Mouse (Mus musculus) spleen, adult 2 months (tissue): ENCODE measurements around the gene Odc1. TPM values are rescaled to one million over a fixed set of nuclear protein-coding genes. Genes with fewer than 3 reads are reported as not detected.

Experiments
- DNase-seq, 2 experiments: peaks; one replicate each; pipeline versions ENCODE4 v3.0.0 to v3.0.0-alpha.2; 2012 to 2021; ENCODE audit warnings: low spot score in 2 of 2, low read depth in 1 of 2
- H3K27ac ChIP-seq: fragments of 200-500 bp; 2 replicates; pipeline ENCODE4 v1.5.1; 2012; ENCODE audit warnings: low read length, inconsistent platforms; ENCODE audit not compliant: insufficient read depth
- H3K27me3 ChIP-seq: fragments of 200-500 bp; 2 replicates; pipeline ENCODE4 v1.6.1; 2012; ENCODE audit warnings: mild to moderate bottlenecking, moderate library complexity, low read length, inconsistent platforms; ENCODE audit not compliant: control insufficient read depth, insufficient read depth
- H3K36me3 ChIP-seq: fragments of 200-500 bp; 2 replicates; pipeline ENCODE4 v1.6.1; 2012; ENCODE audit warnings: mild to moderate bottlenecking, low read length, inconsistent platforms; ENCODE audit not compliant: control insufficient read depth, insufficient read depth
- H3K4me1 ChIP-seq: fragments of 200-500 bp; 2 replicates; pipeline ENCODE4 v1.6.1; 2011; ENCODE audit warnings: inconsistent platforms; ENCODE audit not compliant: control insufficient read depth, insufficient read depth, insufficient read length
- H3K4me3 ChIP-seq: fragments of 200-500 bp; 2 replicates; pipeline ENCODE4 v1.5.1; 2011; ENCODE audit warnings: mild to moderate bottlenecking, inconsistent platforms; ENCODE audit not compliant: insufficient read depth, insufficient read length; ENCODE audit errors: extremely low read depth
- CTCF ChIP-seq: fragments of 200-500 bp; IDR thresholded peaks from 2 replicates; pipeline ENCODE4 v1.5.1; 2011; ENCODE audit warnings: mild to moderate bottlenecking, inconsistent platforms; ENCODE audit not compliant: insufficient read depth, insufficient read length, insufficient replicate concordance; ENCODE audit errors: extremely low read depth
- POLR2A ChIP-seq: fragments of 200-500 bp; IDR thresholded peaks from 2 replicates; pipeline ENCODE4 v1.6.1; 2011; ENCODE audit warnings: low read depth, low read length, inconsistent platforms
- WGBS: fragments of 180-500 bp; shearing (Covaris S2); methylation state at CpG from one replicate; pipeline ENCODE4 v1.1.7; 2018; 5-methylcytosine and 5-hydroxymethylcytosine counted together
- polyA plus RNA-seq: library from polyadenylated mRNA; depleted of rRNA; stranded (reverse); fragments of >200 nt; gene quantifications from 2 replicates; pipeline ENCODE4 v1.2.3, GENCODE M21; 2012

Odc1 gene
- polyA plus RNA-seq, 1 experiment = 90.6 TPM

DNA sequence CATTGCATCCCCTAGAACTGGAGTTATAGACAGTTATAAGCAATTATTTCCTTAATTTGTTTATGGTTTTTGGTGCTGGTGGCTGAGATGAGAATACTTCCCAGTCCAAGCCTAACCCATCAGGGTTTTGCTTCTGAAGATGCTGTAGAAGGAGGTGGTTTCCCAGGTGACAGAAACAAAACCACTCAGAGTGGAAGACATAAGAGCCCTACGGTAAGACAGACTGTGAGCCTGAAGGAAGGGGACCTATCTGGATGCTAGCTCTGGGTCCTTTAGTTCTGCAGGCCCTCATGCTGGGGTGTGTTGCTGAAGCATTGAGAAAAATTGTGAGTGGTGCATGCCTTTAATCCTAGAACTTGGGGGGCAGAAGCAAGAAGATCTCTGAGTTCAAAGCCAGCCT lies 35.3 kb upstream of the Odc1 start:
- no peak for TF ChIP-seq POLR2A
- no peak for TF ChIP-seq CTCF
- WGBS = 71% methylated on average over 1 of the region's 1 CpGs
- Histone ChIP-seq H3K4me1 (peaks cover 3% of the 10 kb centered on the region; the same call in 1 of the 2 replicates), H3K27me3 (no peaks in the 10 kb centered on the region), H3K36me3 (no peaks in the 10 kb centered on the region), H3K27ac (no peak overlapping the region), H3K4me3 (no peak overlapping the region)
- DNase-seq = no peak

DNA sequence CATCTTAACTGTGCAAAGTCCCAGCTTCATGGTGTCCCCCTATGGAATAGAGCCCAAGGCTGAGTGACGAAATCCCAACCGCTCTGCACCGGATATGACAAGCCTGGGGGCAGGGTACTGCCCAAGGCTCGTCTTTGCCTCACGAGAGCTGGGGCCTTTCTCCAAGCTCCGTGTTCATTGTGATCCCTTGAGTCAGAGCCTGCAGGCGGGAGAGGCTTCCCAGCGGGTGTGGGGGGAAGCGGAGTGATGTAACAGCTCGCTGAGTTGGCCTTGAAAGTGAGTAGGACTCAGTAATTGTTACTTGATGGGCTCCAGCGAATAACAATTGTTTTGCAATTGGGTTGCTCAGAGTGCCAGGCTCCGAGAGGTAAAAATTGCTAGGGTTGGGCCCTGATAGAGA lies 34.4 kb upstream of the Odc1 start:
- peaks cover 3% of the 10 kb centered on the region; the same call in 1 of the 2 replicates for H3K4me1 ChIP-seq
- DNase-seq = no peak
- no peak overlapping the region for H3K4me3 ChIP-seq
- no peaks in the 10 kb centered on the region for H3K36me3 ChIP-seq
- no peaks in the 10 kb centered on the region for H3K27me3 ChIP-seq
- no peak overlapping the region for H3K27ac ChIP-seq
- no peak for TF ChIP-seq CTCF
- no peak for TF ChIP-seq POLR2A
- WGBS = 77% methylated on average over 12 of the region's 12 CpGs

DNA sequence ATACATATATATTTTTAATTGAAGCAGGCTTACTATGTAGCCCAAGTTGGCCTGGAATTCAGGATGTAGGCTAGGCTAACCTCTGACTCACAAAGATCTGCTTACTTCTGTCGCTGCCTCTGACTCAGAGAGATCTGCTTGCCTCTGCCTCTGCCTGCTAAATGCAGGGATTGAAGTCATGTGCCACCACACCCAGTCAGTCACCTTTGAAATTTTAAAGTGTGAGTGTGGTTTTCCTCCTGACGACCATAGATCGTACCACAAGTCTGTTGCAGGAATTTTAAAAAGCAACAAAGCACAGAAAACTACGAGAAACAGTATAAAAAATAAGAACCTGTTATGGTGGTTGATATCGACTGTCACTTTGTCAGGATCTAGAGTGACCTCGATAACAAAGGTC lies 33.6 kb upstream of the Odc1 start:
- TF ChIP-seq POLR2A = no peak
- no peak for TF ChIP-seq CTCF
- no peak overlapping the region for H3K4me3 ChIP-seq
- H3K4me1 ChIP-seq = peaks cover 2% of the 10 kb centered on the region; the same call in 1 of the 2 replicates
- no peak overlapping the region for H3K27ac ChIP-seq
- H3K36me3 ChIP-seq = no peaks in the 10 kb centered on the region
- H3K27me3 ChIP-seq = no peaks in the 10 kb centered on the region
- DNase-seq = no peak
- 37% methylated on average over 6 of the region's 6 CpGs for WGBS

DNA sequence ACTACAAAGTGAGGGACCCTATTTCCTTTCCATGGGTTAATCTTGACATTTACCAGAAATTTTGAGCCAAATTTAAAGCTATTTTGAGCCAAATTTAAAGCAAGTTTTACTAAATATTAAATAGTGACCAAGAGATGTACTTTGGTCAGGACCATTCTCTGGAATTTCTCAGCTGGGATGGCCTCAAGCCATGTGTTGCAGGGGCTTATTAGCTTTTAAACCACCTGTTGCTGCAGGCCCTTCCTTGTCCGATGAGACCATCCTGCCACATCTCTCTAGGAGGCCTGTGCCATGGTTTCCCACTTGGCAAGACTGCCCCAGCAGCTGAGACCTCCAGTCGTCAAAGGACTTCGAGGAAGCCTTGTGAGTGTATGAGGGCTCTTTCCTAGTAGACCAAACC lies 15.4 kb upstream of the Odc1 start:
- no peaks in the 10 kb centered on the region; the same call in none of the 2 replicates for H3K4me1 ChIP-seq
- DNase-seq = no peak
- 85% methylated on average over 3 of the region's 3 CpGs for WGBS

DNA sequence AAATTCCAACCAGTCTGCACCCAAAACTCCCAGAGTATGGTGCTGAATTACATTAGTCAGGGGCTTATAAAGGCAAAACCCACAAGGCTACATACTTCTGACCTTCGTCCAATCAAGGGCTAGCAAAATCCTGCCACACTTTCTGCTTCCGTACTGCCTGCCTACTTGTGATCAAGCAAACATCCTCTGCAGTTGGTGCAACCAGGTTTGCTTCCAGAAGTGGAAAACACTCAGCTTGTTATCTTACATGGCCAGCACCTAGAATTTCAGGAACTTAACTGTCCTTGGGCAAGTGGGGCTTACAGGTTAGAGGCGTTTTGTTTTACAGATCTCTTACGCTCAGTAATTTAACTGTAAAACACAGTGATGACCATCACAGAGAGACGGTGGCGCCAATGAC lies 14.9 kb upstream of the Odc1 start:
- no peak for DNase-seq
- H3K27me3 ChIP-seq = no peaks in the 10 kb centered on the region
- no peak overlapping the region for H3K27ac ChIP-seq
- no peak overlapping the region for H3K4me3 ChIP-seq
- WGBS = 80% methylated on average over 6 of the region's 6 CpGs
- no peaks in the 10 kb centered on the region for H3K36me3 ChIP-seq
- H3K4me1 ChIP-seq = no peaks in the 10 kb centered on the region; the same call in none of the 2 replicates
- TF ChIP-seq CTCF (no peak), POLR2A (no peak)

More for the DNA sequence above, 15.4 kb upstream of the Odc1 start:
- no peak for TF ChIP-seq POLR2A
- no peak for TF ChIP-seq CTCF
- no peak overlapping the region for H3K27ac ChIP-seq
- H3K4me3 ChIP-seq = no peak overlapping the region
- H3K36me3 ChIP-seq = no peaks in the 10 kb centered on the region
- H3K27me3 ChIP-seq = no peaks in the 10 kb centered on the region

DNA sequence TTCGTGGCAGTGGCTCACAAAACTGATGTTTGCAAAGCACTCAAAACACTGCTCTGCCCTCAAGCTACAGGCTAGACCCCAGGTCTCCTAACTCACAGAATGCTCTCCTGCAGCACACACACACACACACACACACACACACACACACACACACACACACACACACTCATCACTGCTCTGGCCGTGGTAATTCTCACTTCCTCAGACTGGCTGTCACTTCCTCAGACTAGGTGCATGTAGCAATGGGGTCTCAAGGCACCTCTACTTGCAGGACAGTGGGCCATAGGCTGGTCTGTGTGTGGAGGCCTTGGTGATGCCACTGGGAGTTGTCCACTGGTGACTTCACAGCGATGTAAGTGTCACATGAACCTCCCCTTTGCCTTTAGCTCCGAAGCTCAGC lies 13.8 kb upstream of the Odc1 start:
- no peaks in the 10 kb centered on the region; the same call in none of the 2 replicates for H3K4me1 ChIP-seq
- H3K36me3 ChIP-seq = no peaks in the 10 kb centered on the region
- H3K4me3 ChIP-seq = no peak overlapping the region
- 54% methylated on average over 4 of the region's 4 CpGs for WGBS
- no peak for DNase-seq
- TF ChIP-seq POLR2A = no peak
- no peak for TF ChIP-seq CTCF
- no peaks in the 10 kb centered on the region for H3K27me3 ChIP-seq
- H3K27ac ChIP-seq = no peak overlapping the region

DNA sequence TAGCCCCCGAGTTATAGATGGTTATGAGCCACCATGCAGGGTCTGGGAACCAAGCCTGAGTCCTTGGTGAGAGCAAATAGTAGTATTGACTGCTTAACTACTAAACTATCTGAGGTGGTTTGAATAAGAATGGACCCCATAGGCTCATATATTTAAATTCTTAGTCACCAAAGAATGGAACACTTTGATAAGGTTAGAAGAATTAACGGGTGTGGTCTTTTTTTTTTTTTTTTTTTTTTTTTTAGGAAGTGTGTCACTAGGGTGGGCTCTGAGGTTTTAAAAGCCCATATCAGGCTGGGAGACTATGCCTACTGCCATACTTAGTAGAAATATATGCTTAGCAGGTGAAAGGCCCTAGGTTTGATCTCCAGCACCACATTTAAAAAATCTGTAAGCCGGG lies 8.4 kb upstream of the Odc1 start:
- TF ChIP-seq POLR2A (no peak), CTCF (no peak)
- H3K4me3 ChIP-seq = no peak overlapping the region
- H3K27me3 ChIP-seq = no peaks in the 10 kb centered on the region
- H3K36me3 ChIP-seq = no peaks in the 10 kb centered on the region
- H3K27ac ChIP-seq = no peak overlapping the region
- DNase-seq = no peak
- no peaks in the 10 kb centered on the region; the same call in 1 of the 2 replicates for H3K4me1 ChIP-seq
- WGBS = 92% methylated on average over 3 of the region's 3 CpGs
